Mouse (Mus musculus) adrenal gland (tissue): ENCODE results near the gene Gm14862.
"Not testable (repeated sequence)": the region's sequence is repeated elsewhere in the genome, so short reads cannot be mapped to it uniquely, and the experiment has no call there.

ENCODE experiments used
- intact Hi-C: fragments of 180-260 bp; cut with DNase I; formaldehyde crosslinking; loops from one replicate; pipeline ENCODE4 v1.15.1; 2025
- long read RNA-seq, 2 experiments: library from polyadenylated mRNA; unstranded; transcript quantifications; one replicate each; pipeline ENCODE4 v2.0.0; 2020; ENCODE audit warnings: borderline replicate concordance in 1 of 2; ENCODE audit not compliant: insufficient replicate concordance in 1 of 2

The Gm14862 gene
- long read RNA-seq, experiment 1, result 0 reads
- long read RNA-seq, experiment 2, result 0 reads

GRCm38 (mm10) chrX:9256766-9257165 lies at the start of gene Gm14862:
TSS of gene Gm14862 (minus strand) at chrX:9256899.
- intact Hi-C loops, result no loop called here

- intact Hi-C loops, result no loop called here
Measured at GRCm38 (mm10) chrX:9303455-9303854, 46.8 kb upstream of the Gm14862 start.

GRCm38 (mm10) chrX:9302791-9303190 lies 46.1 kb upstream of the Gm14862 start:
- intact Hi-C loops, result no loop called here

- intact Hi-C loops, result no loop called here
Measured at GRCm38 (mm10) chrX:9298413-9298864, 41.7 kb upstream of the Gm14862 start.

- intact Hi-C loops, result not testable (repeated sequence)
Measured at GRCm38 (mm10) chrX:9293140-9293829, 36.6 kb upstream of the Gm14862 start.

- intact Hi-C loops, result not testable (repeated sequence)
Measured at GRCm38 (mm10) chrX:9283464-9283863, 26.8 kb upstream of the Gm14862 start, which contains the start of gene H2al1m. TSS of gene H2al1m (plus strand) at chrX:9283764.

- intact Hi-C loops, result no loop called here
Measured at GRCm38 (mm10) chrX:9274321-9274720, 17.6 kb upstream of the Gm14862 start.

- intact Hi-C loops, result no loop called here
Measured at GRCm38 (mm10) chrX:9273377-9274002, 16.8 kb upstream of the Gm14862 start.

- intact Hi-C loops, result no loop called here
Measured at GRCm38 (mm10) chrX:9272460-9273361, 16.0 kb upstream of the Gm14862 start, which contains the start of gene Xk. TSS of gene Xk (plus strand) at chrX:9272756.

GRCm38 (mm10) chrX:9271947-9272459 lies 15.3 kb upstream of the Gm14862 start:
- intact Hi-C loops, result no loop called here

- intact Hi-C loops, result no loop called here
Measured at GRCm38 (mm10) chrX:9271112-9271511, 14.4 kb upstream of the Gm14862 start.

- intact Hi-C loops, result no loop called here
Measured at GRCm38 (mm10) chrX:9259267-9259666, 2.6 kb upstream of the Gm14862 start.

GRCm38 (mm10) chrX:9257831-9258230 lies 1.1 kb upstream of the Gm14862 start:
- intact Hi-C loops, result no loop called here

- intact Hi-C loops, result no loop called here
Measured at GRCm38 (mm10) chrX:9254901-9255300, 1.8 kb downstream of the Gm14862 start.

- intact Hi-C loops, result no loop called here
Measured at GRCm38 (mm10) chrX:9253990-9254389, 2.7 kb downstream of the Gm14862 start.

- intact Hi-C loops, result no loop called here
Measured at GRCm38 (mm10) chrX:9248911-9249310, 7.8 kb downstream of the Gm14862 start.

- intact Hi-C loops, result no loop called here
Measured at GRCm38 (mm10) chrX:9244603-9245336, 11.9 kb downstream of the Gm14862 start.

- intact Hi-C loops, result no loop called here
Measured at GRCm38 (mm10) chrX:9243381-9243864, 13.3 kb downstream of the Gm14862 start.

GRCm38 (mm10) chrX:9240737-9241591 lies 15.7 kb downstream of the Gm14862 start:
- intact Hi-C loops, result no loop called here

GRCm38 (mm10) chrX:9227105-9227504 lies 29.6 kb downstream of the Gm14862 start:
- intact Hi-C loops, result no loop called here
